Mouse (Mus musculus) lung, postnatal 0 days (tissue): ENCODE results near the gene Nudt2. TPM values are rescaled to one million over a fixed set of nuclear protein-coding genes. Genes with fewer than 3 reads are reported as not detected.

Experiments used
- ATAC-seq: fragments of 200-750 bp; cut with Nextera tagmentation; 2 replicates; pipeline ENCODE4 v1.8.0; 2017; ENCODE audit warnings: moderate library complexity
- DNase-seq: peaks from one replicate; pipeline ENCODE4 v3.0.0-alpha.2; 2016; ENCODE audit warnings: low spot score
- H3K27ac ChIP-seq: fragments of 300-500 bp; sonication (generic); 2 replicates; pipeline ENCODE4 v1.5.1; 2014; ENCODE audit warnings: antibody characterized with exemption, mild to moderate bottlenecking, low read length, mixed read lengths
- H3K27me3 ChIP-seq: fragments of 300-500 bp; sonication (generic); replicated peaks from 2 replicates; pipeline ENCODE4 v1.6.1; 2014; ENCODE audit warnings: low read length, mixed read lengths; ENCODE audit not compliant: insufficient read depth
- H3K36me3 ChIP-seq: fragments of 300-500 bp; sonication (generic); 2 replicates; pipeline ENCODE4 v1.6.1; 2014; ENCODE audit warnings: low read length, mixed read lengths; ENCODE audit not compliant: insufficient read depth
- H3K4me1 ChIP-seq: fragments of 300-500 bp; sonication (generic); 2 replicates; pipeline ENCODE4 v1.6.1; 2014; ENCODE audit warnings: antibody characterized with exemption, low read depth, low read length, mixed read lengths; ENCODE audit not compliant: insufficient read depth
- H3K4me2 ChIP-seq: fragments of 300-500 bp; sonication (generic); replicated peaks from 2 replicates; pipeline ENCODE4 v1.6.1; 2014; ENCODE audit warnings: low read depth, mild to moderate bottlenecking, low read length, moderate library complexity, mixed read lengths
- H3K4me3 ChIP-seq: fragments of 300-500 bp; sonication (generic); 2 replicates; pipeline ENCODE4 v1.5.1; 2014; ENCODE audit warnings: low read depth, low read length
- H3K9ac ChIP-seq: fragments of 300-500 bp; sonication (generic); replicated peaks from 2 replicates; pipeline ENCODE4 v1.6.1; 2014; ENCODE audit warnings: low read depth, mild to moderate bottlenecking
- H3K9me3 ChIP-seq: fragments of 300-500 bp; sonication (generic); 2 replicates; pipeline ENCODE4 v1.6.1; 2016; ENCODE audit warnings: low read length, mixed read lengths
- CTCF ChIP-seq: IDR thresholded peaks from 2 replicates; pipeline ENCODE4 v1.5.1; 2016; ENCODE audit warnings: antibody characterized with exemption, mild to moderate bottlenecking
- EP300 ChIP-seq: IDR thresholded peaks from 2 replicates; pipeline ENCODE4 v1.6.1; 2016; ENCODE audit warnings: antibody characterized with exemption, mild to moderate bottlenecking, control low read depth
- WGBS: fragments of 180-500 bp; shearing (Covaris S2); extraction: QIAGEN DNeasy Blood & Tissue Kit; methylation state at CpG from one replicate; pipeline ENCODE4 v1.1.7; 2014; 5-methylcytosine and 5-hydroxymethylcytosine counted together
- polyA plus RNA-seq: library from polyadenylated mRNA; unstranded; fragments of >200 nt; fragmentation: Nextera tagmentation; extraction: Ambion mirVana; gene quantifications from 2 replicates; pipeline ENCODE4 v1.2.1, GENCODE M21; 2015

The Nudt2 gene
- polyA plus RNA-seq, 1 experiment from 2014 or later = 23.7 TPM

DNA sequence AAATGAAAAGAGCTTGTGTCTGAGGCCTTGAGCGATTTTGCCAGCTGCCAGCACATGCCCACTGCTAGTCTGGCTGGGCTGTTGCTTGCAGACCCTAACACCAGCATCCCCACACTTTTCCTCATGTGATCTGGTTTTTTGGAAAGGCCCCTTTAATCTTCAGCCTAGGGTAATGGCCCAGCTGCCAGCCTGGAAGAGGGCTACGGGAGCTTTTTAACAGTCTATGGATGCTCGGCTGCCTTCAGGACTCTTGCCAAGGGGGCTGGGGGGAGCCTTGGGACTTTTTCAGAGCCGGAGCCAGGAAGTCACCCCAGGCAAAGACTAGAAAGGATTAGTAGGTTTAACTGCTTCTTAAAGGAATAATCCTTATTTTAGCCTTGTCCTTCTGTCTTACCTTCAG is 48.4 kb downstream of the Nudt2 start:
- Histone ChIP-seq H3K9me3 (no peaks in the 10 kb centered on the region), H3K27me3 (no peaks in the 10 kb centered on the region), H3K36me3 (no peaks in the 10 kb centered on the region), H3K4me3 (no peak overlapping the region), H3K4me2 (no peak overlapping the region), H3K4me1 (no peaks in the 10 kb centered on the region), H3K9ac (no peak overlapping the region), H3K27ac (no peak overlapping the region)
- 38% methylated on average over 4 of the region's 4 CpGs for WGBS
- ATAC-seq (no peak), DNase-seq (no peak)
- TF ChIP-seq CTCF = no peak
- TF ChIP-seq EP300 = no peak

DNA sequence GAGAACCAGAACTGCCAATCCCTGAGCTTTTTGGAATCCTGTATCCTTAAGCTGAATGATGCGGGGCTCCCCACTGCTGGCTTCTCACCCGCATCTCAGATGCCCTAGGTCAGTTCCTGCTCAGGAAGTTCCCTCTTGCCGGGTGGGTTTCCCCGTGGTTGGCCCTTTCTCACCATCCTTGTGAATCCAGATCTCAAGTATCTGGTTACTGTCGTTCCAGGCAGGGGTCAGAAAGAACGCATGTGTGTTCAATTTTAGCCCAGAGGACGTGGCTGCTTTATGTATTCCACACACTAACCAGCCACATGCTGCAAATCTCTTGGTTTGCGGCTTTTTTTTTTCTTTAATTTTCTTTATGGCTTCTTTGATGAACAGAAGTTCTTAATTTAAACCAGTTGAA is 48.8 kb downstream of the Nudt2 start:
- Histone ChIP-seq H3K9me3 (no peaks in the 10 kb centered on the region), H3K36me3 (no peaks in the 10 kb centered on the region), H3K4me1 (no peaks in the 10 kb centered on the region), H3K9ac (no peak overlapping the region), H3K27me3 (no peaks in the 10 kb centered on the region), H3K4me2 (no peak overlapping the region), H3K4me3 (no peak overlapping the region), H3K27ac (no peak overlapping the region)
- TF ChIP-seq EP300 (no peak), CTCF (no peak)
- DNase-seq (no peak), ATAC-seq (no peak)
- 22% methylated on average over 8 of the region's 8 CpGs for WGBS

DNA sequence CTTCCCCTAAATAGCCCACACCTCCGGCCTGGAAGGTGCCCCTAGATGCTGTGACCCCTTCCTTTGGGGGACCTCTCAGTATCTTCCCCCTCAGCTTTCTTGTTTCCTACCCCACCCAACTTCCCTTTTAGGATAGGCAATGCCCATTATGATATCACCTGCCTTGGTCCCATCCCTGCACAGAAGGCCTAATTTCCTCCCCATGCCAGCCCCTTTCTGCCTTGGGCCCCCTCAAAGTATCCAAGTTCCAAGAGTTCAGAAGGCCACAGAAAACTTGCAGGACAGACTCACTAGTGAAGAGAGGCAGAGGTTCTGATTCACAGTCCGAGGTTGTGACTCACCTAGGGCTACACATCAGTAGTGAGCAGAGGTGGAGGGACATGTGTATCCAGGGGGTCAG is 52.3 kb downstream of the Nudt2 start, which contains the start of gene 1110017D15Rik:
Gene 1110017D15Rik, minus strand, starts transcription at position 101 of the 400 bp plus-strand sequence.
- Histone ChIP-seq H3K4me1 (no peaks in the 10 kb centered on the region), H3K9me3 (no peaks in the 10 kb centered on the region), H3K36me3 (no peaks in the 10 kb centered on the region), H3K27me3 (no peaks in the 10 kb centered on the region), H3K4me3 (no peak within 1 kb of the TSS), H3K27ac (no peak within 1 kb of the TSS), H3K4me2 (no peak within 1 kb of the TSS), H3K9ac (no peak within 1 kb of the TSS)
- no peak for DNase-seq
- no peak for ATAC-seq
- WGBS = 75% methylated on average over 2 of the region's 2 CpGs
- no peak for TF ChIP-seq EP300
- TF ChIP-seq CTCF = no peak

DNA sequence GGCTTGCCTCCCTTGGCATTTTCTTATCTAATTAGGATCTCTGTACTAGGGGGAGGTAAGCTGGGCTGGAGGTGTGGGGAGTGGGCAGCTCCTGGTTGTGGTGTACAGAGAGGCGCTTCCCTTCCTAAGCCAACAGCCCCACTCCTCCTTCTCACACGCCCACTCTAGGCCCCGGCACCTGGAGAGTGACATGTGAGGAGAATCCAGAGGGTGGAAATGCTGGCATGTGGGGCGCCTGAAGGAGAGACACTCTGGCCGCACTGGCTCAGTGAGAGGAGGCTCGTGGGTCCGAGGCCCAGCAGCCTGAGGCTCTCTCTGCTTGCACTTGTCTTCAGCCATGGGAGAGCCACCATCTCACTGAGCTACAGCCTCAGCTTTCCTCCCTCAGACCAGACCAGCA is 53.4 kb downstream of the Nudt2 start:
- H3K4me2 ChIP-seq = no peak overlapping the region
- no peak for ATAC-seq
- no peak for DNase-seq
- H3K27me3 ChIP-seq = no peaks in the 10 kb centered on the region
- WGBS = 64% methylated on average over 7 of the region's 7 CpGs
- H3K27ac ChIP-seq = no peak overlapping the region
- no peak overlapping the region for H3K9ac ChIP-seq
- no peak overlapping the region for H3K4me3 ChIP-seq
- no peaks in the 10 kb centered on the region for H3K9me3 ChIP-seq
- TF ChIP-seq EP300 (no peak), CTCF (no peak)
- no peaks in the 10 kb centered on the region for H3K4me1 ChIP-seq
- no peaks in the 10 kb centered on the region for H3K36me3 ChIP-seq

GRCm38 (mm10) chr4:41519195-41519594 is 54.2 kb downstream of the Nudt2 start:
- WGBS = 98% methylated on average over 5 of the region's 5 CpGs
- no peak for DNase-seq
- H3K27me3 ChIP-seq = no peaks in the 10 kb centered on the region
- no peak overlapping the region for H3K27ac ChIP-seq
- H3K9me3 ChIP-seq = no peaks in the 10 kb centered on the region
- no peak overlapping the region for H3K9ac ChIP-seq
- no peak overlapping the region for H3K4me2 ChIP-seq
- H3K36me3 ChIP-seq = no peaks in the 10 kb centered on the region
- H3K4me1 ChIP-seq = no peaks in the 10 kb centered on the region
- TF ChIP-seq EP300 (no peak), CTCF (no peak)
- no peak for ATAC-seq
- no peak overlapping the region for H3K4me3 ChIP-seq

GRCm38 (mm10) chr4:41520641-41521040 is 55.7 kb downstream of the Nudt2 start:
- Histone ChIP-seq H3K4me2 (no peak overlapping the region), H3K27ac (no peak overlapping the region), H3K9ac (no peak overlapping the region), H3K36me3 (no peaks in the 10 kb centered on the region), H3K4me3 (no peak overlapping the region), H3K27me3 (no peaks in the 10 kb centered on the region), H3K4me1 (no peaks in the 10 kb centered on the region), H3K9me3 (no peaks in the 10 kb centered on the region)
- WGBS = 43% methylated on average over 14 of the region's 14 CpGs
- peak; percentile 37 for ATAC-seq
- no peak for DNase-seq
- TF ChIP-seq CTCF = no peak
- TF ChIP-seq EP300 = no peak

DNA sequence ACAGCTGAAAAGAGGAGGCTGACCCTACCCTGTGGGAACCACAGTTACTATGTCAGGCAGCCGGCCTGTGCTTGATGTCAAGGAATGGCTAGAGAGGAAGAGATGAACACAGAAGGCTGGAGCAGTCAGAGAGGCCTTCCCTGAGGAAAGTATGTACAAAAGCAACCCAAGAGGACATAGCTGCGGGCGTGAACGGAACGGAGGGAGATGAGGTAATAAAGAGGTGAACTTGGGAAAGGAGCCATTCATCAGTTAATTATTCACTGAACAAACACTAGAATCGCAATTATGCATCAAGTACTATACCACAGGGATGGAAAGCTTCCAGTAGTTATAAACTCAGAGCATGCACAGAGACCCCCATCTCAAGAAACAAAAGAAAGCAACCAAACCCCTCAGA is 57.2 kb downstream of the Nudt2 start:
- Histone ChIP-seq H3K9me3 (no peaks in the 10 kb centered on the region), H3K27me3 (no peaks in the 10 kb centered on the region), H3K9ac (no peak overlapping the region), H3K4me1 (no peaks in the 10 kb centered on the region), H3K27ac (no peak overlapping the region), H3K4me3 (no peak overlapping the region), H3K36me3 (no peaks in the 10 kb centered on the region), H3K4me2 (no peak overlapping the region)
- peak; percentile 52 for ATAC-seq
- 51% methylated on average over 6 of the region's 6 CpGs for WGBS
- no peak for TF ChIP-seq EP300
- no peak for TF ChIP-seq CTCF
- peak; percentile 44 for DNase-seq
